Mouse (Mus musculus): Measurements from ENCODE around the gene Nipa1. TPM values are rescaled to one million over a fixed set of nuclear protein-coding genes. Genes with fewer than 3 reads are reported as not detected.

Gene Nipa1
- polyA plus RNA-seq, 1 experiment = 11.8 TPM

DNA sequence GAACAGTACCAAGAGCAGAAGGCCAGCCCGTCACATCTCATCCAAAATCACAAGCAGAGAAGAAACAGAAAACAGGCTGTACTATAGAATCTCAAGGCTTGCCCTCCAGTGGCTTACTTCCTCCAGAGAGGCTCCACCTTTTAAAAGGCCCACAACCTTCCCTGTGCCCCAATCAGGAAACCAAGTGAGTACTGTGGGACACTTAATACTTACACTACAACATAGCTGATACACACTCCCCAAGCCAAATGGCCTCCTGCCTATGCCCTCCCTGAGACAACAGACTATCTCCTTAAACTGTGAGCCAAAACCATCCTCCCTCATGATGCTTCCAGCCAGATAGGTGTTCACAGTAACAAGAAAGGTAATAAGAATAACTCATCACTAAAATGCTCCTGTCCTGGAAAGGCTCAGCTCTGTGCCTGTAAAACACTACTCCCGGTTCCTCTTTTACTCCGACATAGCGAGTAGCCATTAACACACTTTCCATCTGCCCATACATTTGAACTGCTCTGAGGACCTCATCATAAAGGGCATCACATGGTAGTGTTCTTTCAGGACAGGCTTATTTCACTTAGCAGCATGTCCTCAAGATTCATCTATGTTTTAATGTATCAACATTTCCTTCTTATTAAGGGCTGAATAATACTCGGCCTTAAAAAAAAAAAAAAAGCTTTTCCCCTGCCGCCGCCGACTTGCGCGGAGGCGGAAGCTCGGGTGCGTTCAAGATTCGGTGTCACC, 6.3 kb downstream of the Nipa1 start:
- no peak overlapping the region for H3K4me3 ChIP-seq (replicated peaks; ENCODE audit: extremely low read depth, low read depth, low read length)
- TF ChIP-seq CTCF (IDR thresholded peaks at IDR 0.05; ENCODE audit: insufficient read depth, low read length) (no peak), POLR2A (IDR thresholded peaks at IDR 0.05; ENCODE audit: borderline replicate concordance, extremely low read depth, low read depth, low read length) (no peak)
- WGBS = 96% methylated on average over 14 of the region's 14 CpGs
- H3K4me1 ChIP-seq (ENCODE audit: control insufficient read depth, insufficient read depth, low read length) = no peaks in the 10 kb centered on the region
- DNase-seq = no peak

DNA sequence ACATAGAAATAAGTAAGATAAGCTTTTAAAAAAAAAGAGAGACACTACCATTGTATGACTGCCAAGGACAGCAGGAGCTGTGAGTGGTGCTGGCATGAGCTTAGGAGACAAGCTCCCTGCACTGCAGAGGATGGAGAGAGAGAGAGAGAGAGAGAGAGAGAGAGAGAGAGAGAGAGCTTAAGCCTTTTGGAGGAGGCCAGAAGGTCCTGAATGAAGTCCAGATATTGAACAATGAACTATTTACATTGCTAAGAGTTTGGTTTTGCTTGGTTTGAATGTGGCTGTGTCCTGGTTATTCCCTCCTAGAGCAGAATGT, 8.8 kb downstream of the Nipa1 start:
- no peaks in the 10 kb centered on the region for H3K4me1 ChIP-seq (ENCODE audit: control insufficient read depth, insufficient read depth, low read length)
- no peak overlapping the region for H3K4me3 ChIP-seq (replicated peaks; ENCODE audit: extremely low read depth, low read depth, low read length)
- no peak for DNase-seq
- TF ChIP-seq POLR2A (IDR thresholded peaks at IDR 0.05; ENCODE audit: borderline replicate concordance, extremely low read depth, low read depth, low read length) = no peak

DNA sequence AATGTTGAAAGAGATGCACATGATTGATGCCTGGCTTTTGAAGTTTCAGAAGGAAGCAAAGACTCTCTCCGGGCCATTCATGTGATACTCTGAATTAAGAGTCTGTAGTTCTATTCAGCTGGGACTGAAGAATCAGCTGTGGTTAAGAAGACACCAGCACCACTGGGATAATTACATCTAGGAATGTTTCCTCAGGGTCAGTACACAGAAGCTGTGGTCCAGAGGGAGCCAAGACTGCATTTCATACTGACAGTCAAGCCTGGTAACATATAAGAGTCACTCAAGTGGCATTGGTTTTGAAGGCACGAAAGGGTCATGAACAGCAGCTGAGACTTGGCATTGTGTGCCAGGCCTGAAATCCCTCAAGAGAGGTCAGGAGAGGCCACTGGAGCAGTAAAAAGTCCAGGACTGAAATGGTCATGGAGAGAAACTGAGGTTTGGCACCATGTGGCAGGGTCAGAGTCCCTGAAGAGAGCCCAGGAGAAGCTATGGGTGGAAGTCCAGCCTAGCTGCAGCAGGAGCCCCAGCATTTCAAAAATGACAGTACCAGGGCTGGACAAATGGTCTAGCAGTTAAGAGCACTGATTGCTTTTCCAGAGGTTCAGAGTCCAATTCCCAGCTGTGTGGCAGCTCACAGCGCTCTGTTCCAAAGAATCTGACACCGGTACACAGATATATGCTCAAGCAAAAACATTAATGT, 9.3 kb downstream of the Nipa1 start:
- no peak for TF ChIP-seq POLR2A (IDR thresholded peaks at IDR 0.05; ENCODE audit: borderline replicate concordance, extremely low read depth, low read depth, low read length)
- TF ChIP-seq CTCF (IDR thresholded peaks at IDR 0.05; ENCODE audit: insufficient read depth, low read length) = no peak
- DNase-seq = no peak
- no peak overlapping the region for H3K4me3 ChIP-seq (replicated peaks; ENCODE audit: extremely low read depth, low read depth, low read length)
- 77% methylated on average over 4 of the region's 4 CpGs for WGBS
- H3K4me1 ChIP-seq (ENCODE audit: control insufficient read depth, insufficient read depth, low read length) = no peaks in the 10 kb centered on the region

DNA sequence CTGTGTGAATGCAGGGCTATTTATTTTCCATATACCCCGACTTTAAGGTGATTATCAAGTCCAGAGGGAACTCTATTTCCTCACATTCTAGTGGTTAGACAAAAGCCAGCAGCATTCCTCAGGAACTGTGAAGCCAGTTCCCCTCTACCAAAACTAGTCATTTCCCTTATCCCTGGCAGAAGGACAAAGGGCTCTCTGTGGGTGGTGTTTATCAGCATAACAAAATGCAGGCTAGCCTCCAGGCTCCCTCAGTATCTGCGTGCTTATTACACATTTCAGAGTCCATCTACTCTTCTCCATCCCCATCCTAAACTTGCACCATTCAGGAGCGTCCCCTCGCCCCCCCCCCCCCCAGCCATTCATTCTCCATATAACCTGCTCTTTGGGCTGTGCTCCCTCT, 20.8 kb downstream of the Nipa1 start:
- TF ChIP-seq POLR2A (IDR thresholded peaks at IDR 0.05; ENCODE audit: borderline replicate concordance, extremely low read depth, low read depth, low read length) (no peak), CTCF (IDR thresholded peaks at IDR 0.05; ENCODE audit: insufficient read depth, low read length) (no peak)
- DNase-seq = no peak
- Histone ChIP-seq H3K4me1 (ENCODE audit: control insufficient read depth, insufficient read depth, low read length) (no peaks in the 10 kb centered on the region), H3K4me3 (replicated peaks; ENCODE audit: extremely low read depth, low read depth, low read length) (no peak overlapping the region)
- 37% methylated on average over 4 of the region's 4 CpGs for WGBS

DNA sequence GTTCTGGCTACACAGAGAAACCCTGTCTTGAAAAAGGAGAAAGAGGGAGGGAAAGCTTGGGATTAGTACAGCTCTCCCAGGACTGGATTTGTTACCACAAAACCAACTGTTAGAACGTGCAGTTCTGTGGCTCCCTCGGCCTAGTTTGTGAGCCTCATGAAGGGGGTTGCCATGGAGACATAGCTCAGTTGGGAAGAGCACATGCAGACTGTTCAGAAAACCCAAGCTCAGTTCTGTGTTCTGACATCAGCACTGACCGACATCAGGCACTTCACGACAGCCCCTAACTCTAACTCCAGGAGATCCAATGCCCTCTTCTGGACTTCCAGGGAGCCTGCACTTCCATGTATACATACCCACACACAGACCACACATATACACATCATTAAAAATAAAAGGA, 24.7 kb downstream of the Nipa1 start:
- WGBS = 64% methylated on average over 4 of the region's 4 CpGs
- no peak for TF ChIP-seq POLR2A (IDR thresholded peaks at IDR 0.05; ENCODE audit: borderline replicate concordance, extremely low read depth, low read depth, low read length)
- no peak for TF ChIP-seq CTCF (IDR thresholded peaks at IDR 0.05; ENCODE audit: insufficient read depth, low read length)
- H3K4me3 ChIP-seq (replicated peaks; ENCODE audit: extremely low read depth, low read depth, low read length) = no peak overlapping the region
- H3K4me1 ChIP-seq (ENCODE audit: control insufficient read depth, insufficient read depth, low read length) = no peaks in the 10 kb centered on the region
- DNase-seq = no peak

DNA sequence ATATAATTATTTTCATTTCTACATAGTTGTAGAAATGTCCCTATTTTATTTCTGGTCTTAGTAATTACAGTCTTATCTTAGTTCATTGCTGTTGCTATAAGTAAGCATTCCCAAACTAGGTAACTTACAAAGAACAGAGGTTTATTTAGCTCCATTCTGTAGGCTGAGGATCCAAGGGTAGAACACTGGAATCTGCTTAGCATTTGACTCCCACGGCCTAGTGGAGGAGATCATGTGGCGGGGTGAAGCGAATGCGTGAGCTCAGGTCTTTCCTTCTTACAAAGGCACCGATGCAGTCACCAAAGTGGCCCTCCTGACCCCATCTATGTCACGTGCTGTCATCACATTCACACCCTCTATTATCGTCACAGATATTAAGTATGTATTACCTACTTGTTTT, 27.9 kb downstream of the Nipa1 start:
- no peak for DNase-seq
- Histone ChIP-seq H3K4me3 (replicated peaks; ENCODE audit: extremely low read depth, low read depth, low read length) (no peak overlapping the region), H3K4me1 (ENCODE audit: control insufficient read depth, insufficient read depth, low read length) (no peaks in the 10 kb centered on the region)
- WGBS = 92% methylated on average over 7 of the region's 7 CpGs
- TF ChIP-seq CTCF (IDR thresholded peaks at IDR 0.05; ENCODE audit: insufficient read depth, low read length) (no peak), POLR2A (IDR thresholded peaks at IDR 0.05; ENCODE audit: borderline replicate concordance, extremely low read depth, low read depth, low read length) (no peak)

DNA sequence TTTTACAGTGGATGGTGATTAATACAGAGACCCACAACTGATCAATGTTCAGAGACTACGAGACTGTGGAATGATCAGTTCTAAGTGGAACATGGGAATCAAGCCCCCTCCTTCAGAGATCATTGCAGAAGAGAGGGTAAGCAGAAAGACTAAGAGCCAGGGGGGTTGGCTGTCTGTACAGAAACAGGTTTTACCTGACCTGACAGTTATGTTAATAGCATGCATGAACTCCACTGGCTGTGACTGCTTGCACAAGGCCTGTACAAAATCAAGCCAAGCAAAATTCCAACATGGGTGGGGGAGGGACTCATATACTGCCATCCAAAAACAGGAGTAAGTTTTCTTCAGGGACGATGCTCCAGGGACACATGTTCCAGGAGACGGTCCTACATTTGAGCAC, 28.6 kb downstream of the Nipa1 start:
- no peak for DNase-seq
- TF ChIP-seq POLR2A (IDR thresholded peaks at IDR 0.05; ENCODE audit: borderline replicate concordance, extremely low read depth, low read depth, low read length) (no peak), CTCF (IDR thresholded peaks at IDR 0.05; ENCODE audit: insufficient read depth, low read length) (no peak)
- H3K4me3 ChIP-seq (replicated peaks; ENCODE audit: extremely low read depth, low read depth, low read length) = no peak overlapping the region
- WGBS = 87% methylated on average over 3 of the region's 3 CpGs
- no peaks in the 10 kb centered on the region for H3K4me1 ChIP-seq (ENCODE audit: control insufficient read depth, insufficient read depth, low read length)

DNA sequence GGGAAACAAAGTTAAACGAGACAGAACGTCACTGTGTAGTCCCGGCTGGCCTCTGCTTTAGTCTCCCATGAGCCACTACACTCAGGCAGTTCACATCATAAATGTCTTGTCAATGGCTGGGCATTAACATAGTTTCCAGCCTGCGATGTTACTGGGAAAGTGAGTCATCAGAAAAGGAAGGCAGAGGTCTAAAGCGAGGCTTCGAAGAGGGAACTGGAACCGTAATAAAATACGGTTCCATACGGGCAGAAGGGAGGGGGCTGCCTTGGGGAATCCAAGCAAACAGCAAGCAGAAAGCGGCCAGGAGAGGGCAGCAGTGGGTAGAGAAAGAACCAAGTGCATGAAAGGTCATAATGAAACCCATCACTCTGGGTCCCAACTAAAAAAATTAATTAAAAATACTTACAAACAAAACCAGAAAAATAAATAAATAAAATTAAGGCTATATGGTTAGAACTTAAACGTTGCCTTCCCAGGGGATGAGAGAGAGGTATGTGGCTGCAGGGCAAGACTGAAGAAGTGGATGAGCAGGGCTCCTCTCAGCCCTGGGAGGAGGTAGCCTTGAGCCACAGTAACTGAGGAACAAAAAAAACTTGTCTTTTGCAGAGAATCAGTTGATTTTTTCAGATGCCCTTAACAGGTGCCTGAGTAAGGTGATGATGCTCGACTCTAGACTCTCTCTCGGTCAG, 33.1 kb downstream of the Nipa1 start:
- peak; percentile 63 for DNase-seq
- Histone ChIP-seq H3K4me3 (replicated peaks; ENCODE audit: extremely low read depth, low read depth, low read length) (no peak overlapping the region), H3K4me1 (ENCODE audit: control insufficient read depth, insufficient read depth, low read length) (no peaks in the 10 kb centered on the region)
- peak; percentile 65 for TF ChIP-seq CTCF (IDR thresholded peaks at IDR 0.05; ENCODE audit: insufficient read depth, low read length)
- TF ChIP-seq POLR2A (IDR thresholded peaks at IDR 0.05; ENCODE audit: borderline replicate concordance, extremely low read depth, low read depth, low read length) = no peak
- WGBS = 29% methylated on average over 13 of the region's 13 CpGs

DNA sequence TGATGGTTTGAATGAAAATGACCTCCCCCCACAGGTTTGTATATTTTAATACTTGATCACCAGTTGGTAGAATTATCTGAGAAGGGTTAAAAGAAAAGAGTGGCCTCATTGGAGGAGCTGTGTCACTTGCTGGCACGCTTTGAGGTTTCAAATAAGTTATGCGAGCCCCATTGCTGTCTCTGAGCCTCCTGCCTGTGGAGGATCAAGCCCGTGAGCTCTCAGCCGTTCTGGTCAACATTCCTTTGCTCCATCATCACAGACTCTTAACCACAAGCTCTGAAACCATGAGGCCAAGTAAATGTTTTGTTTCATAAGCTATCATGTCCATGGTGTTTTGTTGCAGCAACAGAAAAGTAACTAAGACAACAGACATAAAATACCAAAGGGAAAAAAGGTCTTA, 35.0 kb downstream of the Nipa1 start:
- Histone ChIP-seq H3K4me1 (ENCODE audit: control insufficient read depth, insufficient read depth, low read length) (no peaks in the 10 kb centered on the region), H3K4me3 (replicated peaks; ENCODE audit: extremely low read depth, low read depth, low read length) (no peak overlapping the region)
- 61% methylated on average over 4 of the region's 4 CpGs for WGBS
- DNase-seq = no peak
- no peak for TF ChIP-seq POLR2A (IDR thresholded peaks at IDR 0.05; ENCODE audit: borderline replicate concordance, extremely low read depth, low read depth, low read length)
- no peak for TF ChIP-seq CTCF (IDR thresholded peaks at IDR 0.05; ENCODE audit: insufficient read depth, low read length)

DNA sequence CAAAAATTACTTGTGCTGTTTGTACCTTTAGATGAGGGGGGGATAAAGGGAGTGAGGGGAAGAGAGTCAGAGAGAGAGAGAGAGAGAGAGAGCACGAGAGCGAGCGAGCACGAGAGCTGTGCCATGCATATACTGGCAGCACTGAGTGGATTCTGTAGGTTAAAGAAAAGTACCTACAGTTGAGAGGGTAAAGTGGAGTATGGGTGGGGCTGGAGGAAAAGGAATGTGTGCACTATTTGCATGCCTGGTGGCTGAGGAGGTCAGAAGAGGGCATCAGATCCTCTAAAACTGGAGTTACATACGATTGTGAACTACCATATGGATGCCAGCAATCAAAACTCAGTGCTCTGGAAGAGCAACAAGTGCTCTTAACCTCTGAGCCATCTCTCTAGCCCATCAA, 36.6 kb downstream of the Nipa1 start:
- DNase-seq = no peak
- Histone ChIP-seq H3K4me1 (ENCODE audit: control insufficient read depth, insufficient read depth, low read length) (no peaks in the 10 kb centered on the region), H3K4me3 (replicated peaks; ENCODE audit: extremely low read depth, low read depth, low read length) (no peak overlapping the region)
- TF ChIP-seq CTCF (IDR thresholded peaks at IDR 0.05; ENCODE audit: insufficient read depth, low read length) = no peak
- TF ChIP-seq POLR2A (IDR thresholded peaks at IDR 0.05; ENCODE audit: borderline replicate concordance, extremely low read depth, low read depth, low read length) = no peak
- WGBS = 73% methylated on average over 5 of the region's 5 CpGs

Measured in lung, adult 2 months (tissue).